Comparison of ENCODE assay signal across 8 mouse cellular contexts in genomic region chr9:46392641-46393321, GRCm38 (mm10).
DNase-seq lines count a peak whose midpoint lies in the region; ATAC-seq and TF ChIP-seq lines count a peak whose summit lies in the region.

No protein-coding gene starts in this region.

- TF ChIP-seq CTCF in embryonic fibroblast, embryonic 13.5 days (IDR thresholded peaks at IDR 0.05; ENCODE audit: borderline replicate concordance, insufficient read depth, low read length): peak; percentile 74

- no peak overlapping the region for H3K27ac ChIP-seq in embryonic fibroblast, embryonic 13.5 days (ENCODE audit: insufficient read depth, low read length)
- no peak overlapping the region for H3K27ac ChIP-seq in hindbrain, embryonic 12.5 days
- H3K27ac ChIP-seq in midbrain, embryonic 10.5 days (replicated peaks): no peak overlapping the region

- H3K4me2 ChIP-seq in hindbrain, embryonic 12.5 days (replicated peaks): 0 out of 2 replicates have a peak overlapping the region, but pooled peaks have one; percentile 5

- H3K4me1 ChIP-seq in embryonic fibroblast, embryonic 13.5 days (ENCODE audit: control insufficient read depth, insufficient read depth, low read length): no peaks in the 10 kb centered on the region
- H3K4me1 ChIP-seq in hindbrain, embryonic 12.5 days: peaks cover 23% of the 10 kb centered on the region
- peaks cover 32% of the 10 kb centered on the region for H3K4me1 ChIP-seq in midbrain, embryonic 10.5 days

- H3K27me3 ChIP-seq in hindbrain, embryonic 12.5 days: peaks cover 31% of the 10 kb centered on the region
- H3K27me3 ChIP-seq in midbrain, embryonic 10.5 days (ENCODE audit: low read depth, poor library complexity, severe bottlenecking): peaks cover 75% of the 10 kb centered on the region

- H3K9ac ChIP-seq in hindbrain, embryonic 12.5 days: no peak overlapping the region

- TF ChIP-seq POLR2A in embryonic fibroblast, embryonic 13.5 days (IDR thresholded peaks at IDR 0.05; ENCODE audit: low read depth, low read length): no peak

- 7% methylated on average over 23 of the region's 23 CpGs for WGBS in hindbrain, embryonic 12.5 days
- 8% methylated on average over 23 of the region's 23 CpGs for WGBS in midbrain, embryonic 10.5 days

- peak; percentile 42 for DNase-seq in ES-CJ7 (ENCODE audit: low read depth, low spot score)
- DNase-seq in adrenal gland, postnatal 36 days: peak; percentile 54 to 68
- DNase-seq in layer of hippocampus, postnatal 25 days (ENCODE audit: extremely low spot score in 1 of 2, low spot score in 1 of 2): peak; percentile 71 to 73
- DNase-seq in midbrain, embryonic 10.5 days (ENCODE audit: low spot score): peak; percentile 54
- peak; percentile 77 for DNase-seq in right cerebral cortex, postnatal 4 days

- no peaks in the 10 kb centered on the region for H3K9me3 ChIP-seq in hindbrain, embryonic 12.5 days (replicated peaks)
- H3K9me3 ChIP-seq in midbrain, embryonic 10.5 days (replicated peaks): no peaks in the 10 kb centered on the region

- no peak for ATAC-seq in hindbrain, embryonic 12.5 days (ENCODE audit: low FRiP score)
- no peak for ATAC-seq in monocyte, adult 5-6 weeks (replicated peaks; ENCODE audit: insufficient number of reproducible peaks, low FRiP score, low TSS enrichment, poor library complexity, severe bottlenecking)

- H3K36me3 ChIP-seq in hindbrain, embryonic 12.5 days: no peaks in the 10 kb centered on the region
- no peaks in the 10 kb centered on the region for H3K36me3 ChIP-seq in midbrain, embryonic 10.5 days

- no peak overlapping the region for H3K4me3 ChIP-seq in embryonic fibroblast, embryonic 13.5 days (ENCODE audit: insufficient read depth, low read length)
- no peak overlapping the region for H3K4me3 ChIP-seq in hindbrain, embryonic 12.5 days
- no peak overlapping the region for H3K4me3 ChIP-seq in midbrain, embryonic 10.5 days
